Mouse (Mus musculus) spleen, adult 2 months (tissue): ENCODE measurements at regions not wholly inside any gene's neighbourhood (a gene's known extent, or its start where the extent isn't known, plus 50 kb on each side); places are given as distances from the start of the nearest gene placed in this dataset.

Source experiments
- DNase-seq, 2 experiments: peaks; one replicate each; pipeline versions ENCODE4 v3.0.0 to v3.0.0-alpha.2; 2012 to 2021; ENCODE audit warnings: low spot score in 2 of 2, low read depth in 1 of 2
- H3K27ac ChIP-seq: fragments of 200-500 bp; 2 replicates; pipeline ENCODE4 v1.5.1; 2012; ENCODE audit warnings: low read length, inconsistent platforms; ENCODE audit not compliant: insufficient read depth
- H3K27me3 ChIP-seq: fragments of 200-500 bp; 2 replicates; pipeline ENCODE4 v1.6.1; 2012; ENCODE audit warnings: mild to moderate bottlenecking, moderate library complexity, low read length, inconsistent platforms; ENCODE audit not compliant: control insufficient read depth, insufficient read depth
- H3K36me3 ChIP-seq: fragments of 200-500 bp; 2 replicates; pipeline ENCODE4 v1.6.1; 2012; ENCODE audit warnings: mild to moderate bottlenecking, low read length, inconsistent platforms; ENCODE audit not compliant: control insufficient read depth, insufficient read depth
- H3K4me1 ChIP-seq: fragments of 200-500 bp; 2 replicates; pipeline ENCODE4 v1.6.1; 2011; ENCODE audit warnings: inconsistent platforms; ENCODE audit not compliant: control insufficient read depth, insufficient read depth, insufficient read length
- H3K4me3 ChIP-seq: fragments of 200-500 bp; 2 replicates; pipeline ENCODE4 v1.5.1; 2011; ENCODE audit warnings: mild to moderate bottlenecking, inconsistent platforms; ENCODE audit not compliant: insufficient read depth, insufficient read length; ENCODE audit errors: extremely low read depth
- CTCF ChIP-seq: fragments of 200-500 bp; IDR thresholded peaks from 2 replicates; pipeline ENCODE4 v1.5.1; 2011; ENCODE audit warnings: mild to moderate bottlenecking, inconsistent platforms; ENCODE audit not compliant: insufficient read depth, insufficient read length, insufficient replicate concordance; ENCODE audit errors: extremely low read depth
- POLR2A ChIP-seq: fragments of 200-500 bp; IDR thresholded peaks from 2 replicates; pipeline ENCODE4 v1.6.1; 2011; ENCODE audit warnings: low read depth, low read length, inconsistent platforms
- WGBS: fragments of 180-500 bp; shearing (Covaris S2); methylation state at CpG from one replicate; pipeline ENCODE4 v1.1.7; 2018; 5-methylcytosine and 5-hydroxymethylcytosine counted together

DNA sequence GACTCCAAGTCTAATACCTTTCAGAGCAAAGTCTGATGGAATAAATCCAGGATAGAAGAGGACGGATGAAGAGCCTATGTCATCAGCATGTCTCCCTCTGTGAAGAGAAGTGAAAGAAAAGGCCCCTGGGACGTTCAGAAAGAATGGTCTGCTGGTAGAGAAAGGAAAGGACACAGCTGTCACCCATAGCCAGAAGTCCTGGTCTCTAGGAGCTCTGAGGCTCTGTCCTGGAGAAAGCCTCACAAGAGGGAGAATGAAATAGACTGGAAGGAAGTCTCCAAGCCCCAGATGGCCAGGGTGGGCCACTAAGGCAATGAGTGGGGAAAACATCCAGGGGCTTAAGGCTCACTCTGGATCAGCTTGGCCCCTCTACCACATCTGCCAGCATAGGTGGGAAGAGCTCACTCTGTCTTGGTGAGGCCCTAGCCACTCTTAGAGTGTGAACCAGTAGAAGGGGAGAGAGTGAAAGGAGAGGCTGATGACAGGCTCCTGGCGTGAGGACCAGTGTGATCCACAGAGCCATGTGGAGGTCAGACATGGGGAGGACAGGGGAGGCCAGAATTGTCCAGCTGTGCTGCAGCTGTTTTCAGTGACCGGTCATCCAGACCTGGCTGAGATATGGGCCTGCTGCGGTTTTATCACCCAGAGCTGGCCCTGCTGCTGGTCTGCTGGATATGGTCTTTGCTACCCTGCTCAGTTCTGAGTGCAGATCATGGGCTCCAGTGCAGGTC lies 268.2 kb downstream of the Cyp26b1 start:
- DNase-seq: no peak
- Histone ChIP-seq H3K4me1 (no peaks in the 10 kb centered on the region), H3K36me3 (no peaks in the 10 kb centered on the region), H3K4me3 (no peak overlapping the region), H3K27me3 (no peaks in the 10 kb centered on the region), H3K27ac (no peak overlapping the region)
- WGBS: 74% methylated on average over 5 of the region's 5 CpGs
- TF ChIP-seq POLR2A: no peak
- no peak for TF ChIP-seq CTCF

DNA sequence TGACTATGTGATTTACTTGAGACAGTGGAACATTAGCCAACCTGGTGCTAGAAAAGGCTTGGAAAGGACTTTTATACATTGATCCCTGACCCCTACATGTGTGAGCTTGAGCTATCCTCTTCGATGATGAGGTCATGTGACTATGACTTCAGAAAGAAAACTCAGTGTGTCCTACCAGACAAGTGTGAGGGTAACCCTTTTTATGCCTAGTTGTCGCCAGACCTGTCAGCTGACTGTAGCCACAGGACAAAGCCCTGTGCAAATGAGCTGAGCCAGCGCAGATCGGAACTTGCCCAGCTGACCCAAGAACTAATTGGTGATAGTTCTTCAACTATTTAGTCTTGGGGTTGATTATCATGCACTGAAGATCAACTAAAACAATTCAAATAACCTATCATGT lies 269.5 kb downstream of the Cyp26b1 start:
- DNase-seq: no peak
- Histone ChIP-seq H3K4me3 (no peak overlapping the region), H3K36me3 (no peaks in the 10 kb centered on the region), H3K27me3 (no peaks in the 10 kb centered on the region), H3K27ac (no peak overlapping the region), H3K4me1 (no peaks in the 10 kb centered on the region)
- WGBS: 84% methylated on average over 4 of the region's 4 CpGs
- TF ChIP-seq CTCF: no peak
- no peak for TF ChIP-seq POLR2A

DNA sequence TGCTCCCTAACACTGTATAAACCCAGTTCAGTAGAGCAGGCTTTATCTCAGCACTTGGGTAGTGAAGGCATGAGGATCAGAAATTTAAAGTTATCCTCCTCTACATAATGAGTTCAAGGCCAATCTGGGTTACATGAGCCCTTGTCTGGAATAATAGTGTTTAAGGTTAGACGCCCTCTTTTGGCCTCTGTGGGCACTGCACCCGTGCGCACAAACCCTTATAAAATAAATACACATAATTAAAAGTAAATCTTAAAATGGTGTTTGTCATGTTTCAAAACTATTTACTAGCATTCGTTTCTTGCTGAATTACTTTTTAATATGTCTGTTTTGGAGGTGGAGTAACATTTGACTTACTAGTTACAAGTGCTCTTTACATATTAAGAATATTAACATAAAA lies 271.2 kb downstream of the Cyp26b1 start:
- Histone ChIP-seq H3K36me3 (no peaks in the 10 kb centered on the region), H3K27me3 (no peaks in the 10 kb centered on the region), H3K4me3 (no peak overlapping the region), H3K4me1 (no peaks in the 10 kb centered on the region), H3K27ac (no peak overlapping the region)
- TF ChIP-seq POLR2A (no peak), CTCF (no peak)
- WGBS: 87% methylated on average over 4 of the region's 4 CpGs
- DNase-seq: no peak

DNA sequence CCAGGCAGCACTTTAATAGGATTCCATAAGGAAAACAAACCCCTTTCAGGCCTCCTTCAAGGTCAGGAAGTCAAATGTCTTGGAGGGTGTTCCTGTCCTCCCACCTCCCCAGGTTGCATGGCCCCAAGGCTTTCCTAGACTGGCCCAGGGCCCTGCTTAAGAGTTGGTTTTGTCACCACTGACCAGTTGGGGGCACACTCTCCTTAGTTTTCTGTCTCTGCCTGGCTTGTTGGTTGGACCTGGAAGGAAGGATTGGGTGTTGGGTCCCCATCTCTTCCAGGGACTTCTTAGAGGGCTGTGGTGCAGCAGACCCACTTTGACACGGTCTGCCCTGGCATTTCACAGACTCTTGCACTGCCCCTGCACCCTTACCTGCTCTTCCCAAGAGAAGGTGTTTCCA lies 273.1 kb downstream of the Cyp26b1 start:
- 67% methylated on average over 1 of the region's 1 CpGs for WGBS

DNA sequence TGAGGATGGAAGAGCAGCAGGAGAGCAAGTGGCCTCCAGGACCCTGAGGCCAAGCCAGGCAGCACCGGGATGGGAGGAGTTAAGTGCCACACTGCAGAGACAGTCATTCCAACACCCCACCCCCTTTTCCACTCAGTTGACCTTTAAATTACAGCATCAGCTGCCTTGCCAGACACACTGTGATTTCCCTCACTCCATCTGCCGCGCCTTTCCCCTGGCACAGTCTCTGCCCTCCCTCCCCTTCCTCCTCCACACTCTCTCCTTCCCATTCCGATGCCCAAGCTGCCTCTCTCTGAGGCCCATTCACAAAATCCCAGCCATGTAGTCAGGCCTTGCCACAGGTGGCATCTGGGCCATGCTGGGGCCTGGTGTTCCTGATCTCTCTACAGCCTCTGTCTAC lies 274.9 kb downstream of the Cyp26b1 start:
- no peaks in the 10 kb centered on the region for H3K27me3 ChIP-seq
- WGBS: 74% methylated on average over 4 of the region's 4 CpGs
- H3K4me3 ChIP-seq: no peak overlapping the region

More for the DNA sequence above, 273.1 kb downstream of the Cyp26b1 start:
- no peaks in the 10 kb centered on the region for H3K27me3 ChIP-seq
- H3K4me3 ChIP-seq: no peak overlapping the region
- TF ChIP-seq CTCF: no peak
- no peak for TF ChIP-seq POLR2A
- DNase-seq: no peak
- no peaks in the 10 kb centered on the region for H3K4me1 ChIP-seq
- no peak overlapping the region for H3K27ac ChIP-seq
- H3K36me3 ChIP-seq: no peaks in the 10 kb centered on the region

DNA sequence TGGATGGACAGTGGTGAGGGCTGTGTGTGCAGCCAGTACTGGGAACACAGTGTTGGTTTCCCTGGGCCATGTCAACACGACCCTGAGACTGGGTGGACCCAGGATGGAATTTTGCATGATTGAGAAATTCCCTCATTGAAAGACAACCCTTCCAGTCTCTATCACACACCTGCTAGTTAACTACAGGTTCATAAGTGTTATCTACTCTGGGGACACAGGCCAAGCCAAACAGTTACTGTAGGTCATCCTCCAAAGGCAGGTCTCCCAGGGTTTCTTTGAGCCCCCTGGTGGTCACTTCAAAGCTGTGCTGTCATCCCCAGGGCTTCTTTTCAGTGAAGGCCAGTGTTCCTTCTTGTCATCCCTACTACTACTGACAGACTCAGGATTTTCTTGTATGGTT lies 276.7 kb downstream of the Cyp26b1 start:
- no peaks in the 10 kb centered on the region for H3K4me1 ChIP-seq
- 81% methylated on average over 1 of the region's 1 CpGs for WGBS
- TF ChIP-seq POLR2A: no peak
- no peak for TF ChIP-seq CTCF
- no peak overlapping the region for H3K27ac ChIP-seq
- H3K27me3 ChIP-seq: no peaks in the 10 kb centered on the region
- no peak for DNase-seq
- H3K4me3 ChIP-seq: no peak overlapping the region
- H3K36me3 ChIP-seq: no peaks in the 10 kb centered on the region

More for the DNA sequence above, 274.9 kb downstream of the Cyp26b1 start:
- Histone ChIP-seq H3K4me1 (no peaks in the 10 kb centered on the region), H3K36me3 (no peaks in the 10 kb centered on the region), H3K27ac (no peak overlapping the region)
- TF ChIP-seq POLR2A (no peak), CTCF (no peak)
- no peak for DNase-seq

DNA sequence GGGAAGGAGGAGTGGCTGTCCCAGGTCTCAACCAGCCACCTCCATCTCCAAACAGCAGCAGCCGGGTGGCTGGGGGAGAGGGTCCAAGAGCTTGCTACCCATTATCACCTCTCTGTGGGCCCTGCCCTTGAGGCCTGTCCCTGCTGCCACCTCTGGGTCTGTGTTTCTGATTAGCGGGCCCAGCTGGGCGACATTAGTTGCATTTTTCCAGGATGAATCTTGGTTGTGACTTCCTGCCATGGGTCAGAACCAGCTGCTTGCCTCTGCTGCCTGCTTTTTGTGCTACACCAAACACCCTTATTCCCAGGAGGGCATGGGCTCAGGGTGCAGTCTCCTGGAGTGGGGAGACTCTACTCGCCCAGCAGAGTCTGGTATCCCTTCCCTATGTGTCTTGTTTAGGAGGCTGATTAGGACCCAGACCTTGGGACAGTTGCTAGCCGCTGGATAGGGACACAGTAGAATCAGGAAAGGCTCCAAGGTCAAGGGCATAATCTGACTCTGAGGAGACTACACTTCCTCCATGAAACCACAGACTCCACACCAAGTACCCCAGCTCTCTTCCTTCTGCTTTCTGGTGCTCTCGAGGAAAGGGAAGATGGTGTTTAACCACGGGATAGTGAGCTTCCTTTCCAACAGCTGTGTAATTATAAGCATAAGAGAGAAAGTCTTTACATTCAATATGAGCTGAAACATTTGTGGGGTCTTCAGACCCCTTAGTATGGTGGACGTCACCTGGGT lies 278.4 kb downstream of the Cyp26b1 start:
- no peak overlapping the region for H3K4me3 ChIP-seq
- H3K36me3 ChIP-seq: no peaks in the 10 kb centered on the region
- 11% methylated on average over 8 of the region's 8 CpGs for WGBS
- H3K27ac ChIP-seq: no peak overlapping the region
- H3K4me1 ChIP-seq: no peaks in the 10 kb centered on the region
- TF ChIP-seq POLR2A (no peak), CTCF (no peak)
- H3K27me3 ChIP-seq: no peaks in the 10 kb centered on the region
- DNase-seq: no peak
